Mouse (Mus musculus): Measurements from ENCODE around the gene Ube2o.

Ube2o gene

GRCm38 (mm10) chr11:116543110-116543509 is 38.1 kb downstream of the Ube2o start:
- DNase-seq (ENCODE audit: low spot score in 2 of 2), result peak in 1 of 2 experiments; percentile 44

- no peak for DNase-seq (ENCODE audit: low spot score in 2 of 2)
These were observed 40.1 kb downstream of the Ube2o start for GRCm38 (mm10) chr11:116541183-116541582.

GRCm38 (mm10) chr11:116538142-116538735 is 43.0 kb downstream of the Ube2o start:
- no peak for DNase-seq (ENCODE audit: low spot score in 2 of 2)

GRCm38 (mm10) chr11:116537388-116537787 is 43.9 kb downstream of the Ube2o start:
- DNase-seq (ENCODE audit: low spot score in 2 of 2), result no peak

- no peak for DNase-seq (ENCODE audit: low spot score in 2 of 2)
These were observed 44.6 kb downstream of the Ube2o start for GRCm38 (mm10) chr11:116536685-116537084.

- DNase-seq (ENCODE audit: low spot score in 2 of 2), result peak in 1 of 2 experiments; percentile 78
These were observed 46.9 kb downstream of the Ube2o start for GRCm38 (mm10) chr11:116534154-116534865.

- DNase-seq (ENCODE audit: low spot score in 2 of 2), result no peak
These were observed 47.7 kb downstream of the Ube2o start for GRCm38 (mm10) chr11:116533341-116534153.

GRCm38 (mm10) chr11:116532810-116533338 is 48.4 kb downstream of the Ube2o start:
- peak in 1 of 2 experiments; percentile 8 for DNase-seq (ENCODE audit: low spot score in 2 of 2)

GRCm38 (mm10) chr11:116532262-116532809 is 48.9 kb downstream of the Ube2o start:
- DNase-seq (ENCODE audit: low spot score in 2 of 2), result peak in 1 of 2 experiments; percentile 3

GRCm38 (mm10) chr11:116531371-116532191 is 49.7 kb downstream of the Ube2o start:
- peak in 1 of 2 experiments; percentile 10 for DNase-seq (ENCODE audit: low spot score in 2 of 2)

- peak in 1 of 2 experiments; percentile 3 for DNase-seq (ENCODE audit: low spot score in 2 of 2)
These were observed 50.8 kb downstream of the Ube2o start, which contains the start of gene Sphk1 for GRCm38 (mm10) chr11:116530187-116531147. Sphk1 (plus strand) TSS chr11:116530925.

- DNase-seq (ENCODE audit: low spot score in 2 of 2), result no peak
These were observed 52.5 kb downstream of the Ube2o start for GRCm38 (mm10) chr11:116528636-116529320.

GRCm38 (mm10) chr11:116523699-116524189 is 57.5 kb downstream of the Ube2o start:
- no peak for DNase-seq (ENCODE audit: low spot score in 2 of 2)

- DNase-seq (ENCODE audit: low spot score in 2 of 2), result no peak
These were observed 58.2 kb downstream of the Ube2o start for GRCm38 (mm10) chr11:116522886-116523698.

GRCm38 (mm10) chr11:116522046-116522445 is 59.2 kb downstream of the Ube2o start:
- DNase-seq (ENCODE audit: low spot score in 2 of 2), result no peak

- DNase-seq (ENCODE audit: low spot score in 2 of 2), result no peak
These were observed 60.1 kb downstream of the Ube2o start for GRCm38 (mm10) chr11:116521143-116521542.

- no peak for DNase-seq (ENCODE audit: low spot score in 2 of 2)
These were observed 62.8 kb downstream of the Ube2o start for GRCm38 (mm10) chr11:116518482-116518881.
